Mouse (Mus musculus) heart, adult 8-10 months (tissue): ENCODE measurements around the gene Cdh6. TPM values are rescaled to one million over a fixed set of nuclear protein-coding genes. Genes with fewer than 3 reads are reported as not detected.
A peak's percentile ranks its signal among the peaks of the same experiment; 100 is the strongest.

ENCODE experiments used
- DNase-seq: peaks from one replicate; pipeline ENCODE4 v3.0.0; 2022; ENCODE audit warnings: low spot score
- total RNA-seq, 4 experiments: library from RNA; stranded (reverse); gene quantifications; 2 replicates each; pipeline ENCODE4 v1.2.4; 2022

The Cdh6 gene
- total RNA-seq, 4 experiments from 2014 or later, result 0.26 to 0.31 (median 0.29) TPM

- no peak for DNase-seq
Observed at GRCm38 (mm10) chr15:13155820-13156219, 17.7 kb downstream of the Cdh6 start.

- no peak for DNase-seq
Observed at GRCm38 (mm10) chr15:13155418-13155817, 18.1 kb downstream of the Cdh6 start.

GRCm38 (mm10) chr15:13141983-13142382 is 31.5 kb downstream of the Cdh6 start:
- no peak for DNase-seq

GRCm38 (mm10) chr15:13139662-13140061 is 33.8 kb downstream of the Cdh6 start:
- DNase-seq, result no peak

- no peak for DNase-seq
Observed at GRCm38 (mm10) chr15:13137166-13137565, 36.3 kb downstream of the Cdh6 start.

GRCm38 (mm10) chr15:13134086-13134485 is 39.4 kb downstream of the Cdh6 start:
- peak; percentile 18 for DNase-seq

- no peak for DNase-seq
Observed at GRCm38 (mm10) chr15:13133370-13133769, 40.1 kb downstream of the Cdh6 start.

GRCm38 (mm10) chr15:13132493-13132892 is 41.0 kb downstream of the Cdh6 start:
- DNase-seq, result no peak

GRCm38 (mm10) chr15:13130246-13130645 is 43.2 kb downstream of the Cdh6 start:
- no peak for DNase-seq

GRCm38 (mm10) chr15:13100341-13100740 is 73.1 kb downstream of the Cdh6 start:
- no peak for DNase-seq

- DNase-seq, result no peak
Observed at GRCm38 (mm10) chr15:13097861-13098260, 75.6 kb downstream of the Cdh6 start.

GRCm38 (mm10) chr15:13095406-13095805 is 78.1 kb downstream of the Cdh6 start:
- DNase-seq, result no peak

GRCm38 (mm10) chr15:13094881-13095256 is 78.6 kb downstream of the Cdh6 start:
- DNase-seq, result no peak

- no peak for DNase-seq
Observed at GRCm38 (mm10) chr15:13093954-13094880, 79.3 kb downstream of the Cdh6 start.

- no peak for DNase-seq
Observed at GRCm38 (mm10) chr15:13092064-13092463, 81.4 kb downstream of the Cdh6 start.

GRCm38 (mm10) chr15:13088504-13089058 is 84.9 kb downstream of the Cdh6 start:
- no peak for DNase-seq

- DNase-seq, result no peak
Observed at GRCm38 (mm10) chr15:13084746-13085145, 88.7 kb downstream of the Cdh6 start.

GRCm38 (mm10) chr15:13076908-13077669 is 96.4 kb downstream of the Cdh6 start:
- DNase-seq, result no peak

- no peak for DNase-seq
Observed at GRCm38 (mm10) chr15:13074047-13074446, 99.4 kb downstream of the Cdh6 start.

- no peak for DNase-seq
Observed at GRCm38 (mm10) chr15:13068213-13068516, 105.3 kb downstream of the Cdh6 start.

- DNase-seq, result no peak
Observed at GRCm38 (mm10) chr15:13067429-13068212, 105.9 kb downstream of the Cdh6 start.

GRCm38 (mm10) chr15:13066765-13067164 is 106.7 kb downstream of the Cdh6 start:
- DNase-seq, result no peak
